Mouse (Mus musculus): Measurements from ENCODE around the gene Arl5c.

DNA sequence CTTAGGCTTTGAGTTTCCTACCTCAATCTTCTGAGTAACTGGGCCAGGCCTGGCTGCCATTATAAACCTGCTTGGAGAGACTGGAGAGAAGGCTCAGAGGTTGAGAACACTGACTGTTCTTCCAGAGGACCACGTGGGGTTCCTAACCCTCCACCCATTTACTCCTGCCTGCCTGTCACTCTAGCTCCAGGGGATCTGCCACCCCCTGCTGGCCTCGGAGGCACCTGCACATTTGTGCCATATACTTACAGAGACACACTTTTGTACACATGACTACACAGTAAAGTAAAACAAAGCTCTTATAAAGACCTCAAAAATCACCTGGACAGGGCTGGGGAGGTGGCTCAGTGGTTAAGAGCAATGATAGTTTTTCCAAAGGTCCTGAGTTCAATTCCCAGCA is 23.5 kb downstream of the Arl5c start:
- no peak for TF ChIP-seq MYOD1 (IDR thresholded peaks at IDR 0.05; ENCODE audit: control insufficient read depth in 1 of 3, insufficient read length in 2 of 3, low read depth in 2 of 3)
- no peak for TF ChIP-seq POLR2A (IDR thresholded peaks at IDR 0.05; ENCODE audit: insufficient read length, low read depth)
- no peak for TF ChIP-seq POLR2AphosphoS2 (IDR thresholded peaks at IDR 0.05; ENCODE audit: insufficient read length, low read depth)
- no peak for TF ChIP-seq USF1 (IDR thresholded peaks at IDR 0.05; ENCODE audit: low read depth)
- no peak for TF ChIP-seq TCF12 (IDR thresholded peaks at IDR 0.05; ENCODE audit: insufficient read depth, poor library complexity, severe bottlenecking)
- TF ChIP-seq MAX (IDR thresholded peaks at IDR 0.05; ENCODE audit: low read depth): no peak
- no peak for TF ChIP-seq CEBPB (IDR thresholded peaks at IDR 0.05; ENCODE audit: insufficient read depth, poor library complexity, severe bottlenecking)
- TF ChIP-seq E2F4 (IDR thresholded peaks at IDR 0.05; ENCODE audit: insufficient read depth): no peak
- TF ChIP-seq REST (IDR thresholded peaks at IDR 0.05; ENCODE audit: insufficient read depth, insufficient read length): no peak
- TF ChIP-seq MYOG (IDR thresholded peaks at IDR 0.05; ENCODE audit: control insufficient read depth in 1 of 3, insufficient read depth in 1 of 3, insufficient read length in 2 of 3, low read depth in 2 of 3): no peak
- no peak for TF ChIP-seq SRF (IDR thresholded peaks at IDR 0.05; ENCODE audit: control insufficient read depth, insufficient read length, low read depth)

Data from myocyte (in vitro differentiated cells).